Mouse (Mus musculus) liver (tissue): ENCODE results near the gene Plk2.

Experiments used
- DNase-seq: peaks from one replicate; pipeline ENCODE4 v3.0.0-alpha.2; 2020; ENCODE audit warnings: mixed read lengths

The Plk2 gene

GRCm38 (mm10) chr13:110412572-110413209 is 17.8 kb downstream of the Plk2 start:
- no peak for DNase-seq

GRCm38 (mm10) chr13:110418656-110419055 is 23.8 kb downstream of the Plk2 start:
- no peak for DNase-seq

GRCm38 (mm10) chr13:110419640-110420039 is 24.8 kb downstream of the Plk2 start:
- no peak for DNase-seq

GRCm38 (mm10) chr13:110422434-110422833 is 27.6 kb downstream of the Plk2 start:
- no peak for DNase-seq

GRCm38 (mm10) chr13:110425512-110426222 is 30.8 kb downstream of the Plk2 start:
- no peak for DNase-seq

GRCm38 (mm10) chr13:110431388-110431787 is 36.5 kb downstream of the Plk2 start:
- DNase-seq: no peak

GRCm38 (mm10) chr13:110432062-110432566 is 37.3 kb downstream of the Plk2 start:
- no peak for DNase-seq

- no peak for DNase-seq
Observed at GRCm38 (mm10) chr13:110432613-110433012, 37.8 kb downstream of the Plk2 start.

GRCm38 (mm10) chr13:110436692-110437091 is 41.8 kb downstream of the Plk2 start:
- DNase-seq: no peak

GRCm38 (mm10) chr13:110438624-110439023 is 43.8 kb downstream of the Plk2 start:
- DNase-seq: no peak

- DNase-seq: no peak
Observed at GRCm38 (mm10) chr13:110444335-110444734, 49.5 kb downstream of the Plk2 start.

GRCm38 (mm10) chr13:110444894-110445293 is 50.0 kb downstream of the Plk2 start:
- DNase-seq: no peak

- DNase-seq: no peak
Observed at GRCm38 (mm10) chr13:110446434-110446833, 51.6 kb downstream of the Plk2 start.

GRCm38 (mm10) chr13:110450056-110450455 is 55.2 kb downstream of the Plk2 start:
- DNase-seq: no peak
